Mouse (Mus musculus) heart, adult 2 months (tissue): Measurements from ENCODE around the gene Kng2.
"Not testable (repeated sequence)": the region's sequence is repeated elsewhere in the genome, so short reads cannot be mapped to it uniquely, and the experiment has no call there.

Experiments used
- EP300 ChIP-seq: fragments of 200-500 bp; IDR thresholded peaks from 2 replicates; pipeline ENCODE4 v1.6.1; 2011; ENCODE audit warnings: low read depth, low read length, control low read depth; ENCODE audit not compliant: insufficient read depth
- POLR2A ChIP-seq: fragments of 200-500 bp; IDR thresholded peaks from 2 replicates; pipeline ENCODE4 v1.6.1; 2011; ENCODE audit warnings: mild to moderate bottlenecking, low read depth, low read length, control low read depth; ENCODE audit not compliant: insufficient read depth

DNA sequence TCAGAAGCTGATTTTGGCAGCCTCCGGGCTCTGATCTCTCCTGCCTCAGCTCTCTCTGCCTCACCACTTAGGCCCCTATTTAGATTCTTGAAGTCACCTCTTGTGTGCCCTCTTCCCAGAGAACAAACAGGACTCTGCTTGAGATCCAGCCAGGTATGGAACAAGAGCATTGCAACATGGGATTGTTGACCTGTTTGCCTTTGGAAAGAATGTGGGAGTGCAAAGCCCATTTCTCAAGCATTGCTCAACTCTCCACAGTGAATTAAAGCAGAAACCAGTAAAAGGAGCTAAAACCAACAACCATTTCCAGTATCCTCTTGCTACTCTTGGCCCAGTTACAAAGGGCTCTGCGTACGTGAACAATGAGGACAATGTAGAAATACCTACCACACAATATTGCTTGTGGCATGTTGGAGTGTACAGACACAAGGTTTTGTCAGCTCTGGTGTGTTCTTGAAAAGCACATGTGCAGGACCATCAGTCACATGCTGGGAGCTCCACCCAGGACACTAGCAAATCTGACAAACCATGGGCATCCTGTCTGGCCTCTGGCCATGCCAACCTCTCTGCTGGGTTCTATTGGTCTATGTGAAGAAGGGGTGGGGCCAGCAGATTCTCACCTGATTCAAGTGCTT, at the start of gene Kng2:
- TF ChIP-seq EP300, POLR2A: not testable (repeated sequence)
